Mouse (Mus musculus): Measurements from ENCODE around the gene Higd2a. TPM values are rescaled to one million over a fixed set of nuclear protein-coding genes. Genes with fewer than 3 reads are reported as not detected.

Gene Higd2a
- total RNA-seq, 1 experiment = 108 TPM

DNA sequence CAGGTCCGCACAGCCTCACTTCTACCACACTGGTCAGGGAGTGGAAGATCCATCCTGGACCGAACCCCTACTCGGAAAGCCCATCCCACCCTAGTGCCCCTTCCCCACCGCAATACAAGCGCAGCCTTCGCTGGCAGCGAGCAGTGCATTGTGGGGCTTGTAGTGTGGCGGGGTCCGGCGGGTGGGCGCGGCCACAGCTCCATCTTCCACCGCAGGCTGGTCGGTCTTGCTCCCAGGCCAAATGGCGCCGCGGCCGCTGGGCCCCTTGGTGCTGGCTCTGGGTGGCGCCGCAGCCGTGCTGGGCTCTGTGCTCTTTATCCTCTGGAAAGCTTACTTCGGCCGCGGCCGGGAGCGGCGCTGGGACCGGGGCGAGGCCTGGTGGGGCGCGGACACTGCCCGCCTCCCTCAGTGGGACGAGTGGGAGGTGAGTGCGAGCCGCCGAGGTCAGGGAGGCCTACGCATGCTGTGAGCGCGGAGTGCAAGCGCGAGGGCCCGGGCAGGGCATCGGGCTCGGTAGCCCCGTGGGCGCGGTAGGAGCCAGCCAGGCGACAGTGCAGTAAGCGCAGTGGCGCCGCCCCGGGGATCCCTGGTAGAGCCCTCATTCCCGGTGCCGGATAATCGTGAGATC, 15.0 kb upstream of the Higd2a start, which contains the start of gene Arl10:
Gene Arl10, plus strand, starts transcription at position 162 of the 628 bp plus-strand sequence.
- no peak for TF ChIP-seq ZNF384 (IDR thresholded peaks at IDR 0.05; ENCODE audit: low read depth, low read length)
- TF ChIP-seq HCFC1 (IDR thresholded peaks at IDR 0.05; ENCODE audit: borderline replicate concordance, insufficient read depth, low read length) = peak; percentile 89
- TF ChIP-seq CHD2 (IDR thresholded peaks at IDR 0.05; ENCODE audit: low read depth, low read length) = no peak
- Histone ChIP-seq H3K27ac (ENCODE audit: insufficient read depth, low read depth, low read length, poor library complexity, severe bottlenecking) (no peak within 1 kb of the TSS), H3K9ac (ENCODE audit: insufficient read depth, low read depth, low read length, poor library complexity, severe bottlenecking) (peak within 1 kb of the TSS; percentile 93), H3K4me1 (ENCODE audit: control insufficient read depth in 2 of 2, insufficient read depth in 2 of 2, low read length in 2 of 2, poor library complexity in 1 of 2) (peaks cover 2 to 9% of the 10 kb centered on the region in 2 experiments; a peak in 1 of 4 replicates), H3K36me3 (ENCODE audit: control insufficient read depth, insufficient read depth, low read length, poor library complexity, severe bottlenecking) (peaks cover 3% of the 10 kb centered on the region; the same call in 1 of the 2 replicates), H3K9me3 (ENCODE audit: control insufficient read depth, insufficient read depth, low read depth, low read length) (no peaks in the 10 kb centered on the region), H3K4me3 (ENCODE audit: insufficient read depth in 1 of 2, low read depth in 1 of 2, low read length in 2 of 2, poor library complexity in 1 of 2, severe bottlenecking in 1 of 2) (peak within 1 kb of the TSS; percentile 89 to 92)
- in situ Hi-C loops (cut with MboI; ENCODE audit: low sequenced_read_pairs in 2 of 2, unreplicated experiment in 2 of 2) = no loop called here
- DNase-seq (ENCODE audit: low read depth, low spot score) = no peak

DNA sequence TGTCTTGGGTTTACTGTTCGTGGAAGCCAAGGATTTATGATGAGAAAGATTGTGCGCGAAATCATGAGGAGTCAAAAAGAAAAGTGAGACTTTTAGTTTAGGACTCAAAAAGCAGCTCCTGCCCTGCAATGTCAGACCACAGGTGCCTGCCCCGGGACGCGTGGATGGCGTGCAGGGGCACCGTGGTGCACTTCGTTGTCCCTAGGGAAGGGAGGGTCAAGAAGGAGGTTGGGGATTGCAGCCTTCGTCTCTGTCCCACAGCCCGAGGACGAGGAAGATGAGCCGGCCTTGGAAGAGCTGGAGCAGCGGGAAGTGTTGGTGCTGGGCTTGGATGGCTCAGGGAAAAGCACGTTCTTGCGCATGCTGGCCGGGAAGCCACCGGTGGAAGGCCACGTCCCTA, 14.5 kb upstream of the Higd2a start:
- DNase-seq (ENCODE audit: low read depth, low spot score) = no peak
- Histone ChIP-seq H3K4me3 (ENCODE audit: insufficient read depth in 1 of 2, low read depth in 1 of 2, low read length in 2 of 2, poor library complexity in 1 of 2, severe bottlenecking in 1 of 2) (peak overlapping the region; percentile 89 to 92), H3K9me3 (ENCODE audit: control insufficient read depth, insufficient read depth, low read depth, low read length) (no peaks in the 10 kb centered on the region), H3K36me3 (ENCODE audit: control insufficient read depth, insufficient read depth, low read length, poor library complexity, severe bottlenecking) (peaks cover 3% of the 10 kb centered on the region; the same call in 1 of the 2 replicates), H3K9ac (ENCODE audit: insufficient read depth, low read depth, low read length, poor library complexity, severe bottlenecking) (peak overlapping the region; percentile 93), H3K4me1 (ENCODE audit: control insufficient read depth in 2 of 2, insufficient read depth in 2 of 2, low read length in 2 of 2, poor library complexity in 1 of 2) (peaks cover 2 to 9% of the 10 kb centered on the region in 2 experiments; a peak in 1 of 4 replicates), H3K27ac (ENCODE audit: insufficient read depth, low read depth, low read length, poor library complexity, severe bottlenecking) (no peak overlapping the region)
- no peak for TF ChIP-seq CHD2 (IDR thresholded peaks at IDR 0.05; ENCODE audit: low read depth, low read length)
- no peak for TF ChIP-seq ZNF384 (IDR thresholded peaks at IDR 0.05; ENCODE audit: low read depth, low read length)
- TF ChIP-seq MAFK (IDR thresholded peaks at IDR 0.05; ENCODE audit: insufficient read depth, low read depth, low read length) = no peak
- TF ChIP-seq ZC3H11A (IDR thresholded peaks at IDR 0.05; ENCODE audit: borderline replicate concordance, low read depth, low read length) = no peak
- no peak for TF ChIP-seq HCFC1 (IDR thresholded peaks at IDR 0.05; ENCODE audit: borderline replicate concordance, insufficient read depth, low read length)
- in situ Hi-C loops (cut with MboI; ENCODE audit: low sequenced_read_pairs in 2 of 2, unreplicated experiment in 2 of 2) = no loop called here

DNA sequence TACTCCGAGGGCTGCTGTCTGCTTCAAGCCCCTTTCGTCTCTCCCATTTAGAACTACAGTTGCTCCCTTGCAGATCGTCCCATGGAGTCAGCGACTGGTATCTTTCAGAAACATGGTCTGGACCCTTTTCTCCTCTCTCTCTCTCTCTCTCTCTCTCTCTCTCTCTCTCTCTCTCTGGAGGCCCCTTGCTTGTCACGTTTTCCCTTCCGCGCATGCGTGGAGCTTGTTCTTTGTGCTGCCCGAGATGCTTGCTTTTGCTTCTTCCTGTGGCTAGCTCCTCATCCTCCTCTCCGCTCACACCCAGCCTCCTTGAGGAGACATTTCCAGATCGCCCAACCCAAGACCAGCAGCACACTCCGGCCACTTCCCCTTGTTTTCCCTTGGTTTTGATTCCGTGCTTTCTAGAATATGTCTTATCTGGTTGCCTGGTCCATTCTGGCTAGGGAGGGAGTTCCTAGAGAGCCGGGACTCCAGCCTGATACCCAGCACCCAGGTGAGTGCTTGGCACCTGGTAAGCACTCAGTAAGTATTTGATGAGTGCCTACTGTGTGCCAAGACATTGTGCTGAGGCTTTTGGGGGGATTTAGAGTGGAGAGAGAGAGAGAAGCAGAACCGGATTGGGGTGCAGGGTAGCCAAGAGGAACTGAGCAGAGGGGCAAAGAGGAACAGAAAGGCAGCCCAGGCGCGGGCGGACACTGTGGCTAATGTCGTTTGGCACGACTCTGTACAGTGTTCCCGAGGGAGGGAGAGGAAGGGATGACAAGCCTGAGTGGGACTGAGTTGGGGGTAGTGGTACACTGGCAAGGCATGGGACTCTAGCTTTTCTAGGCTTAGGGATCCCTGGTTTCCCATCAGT, 12.1 kb upstream of the Higd2a start:
- no peak for DNase-seq (ENCODE audit: low read depth, low spot score)
- Histone ChIP-seq H3K36me3 (ENCODE audit: control insufficient read depth, insufficient read depth, low read length, poor library complexity, severe bottlenecking) (peaks cover 12% of the 10 kb centered on the region), H3K4me1 (ENCODE audit: control insufficient read depth in 2 of 2, insufficient read depth in 2 of 2, low read length in 2 of 2, poor library complexity in 1 of 2) (peaks cover 2 to 11% of the 10 kb centered on the region in 2 experiments; a peak in 1 of 4 replicates), H3K9ac (ENCODE audit: insufficient read depth, low read depth, low read length, poor library complexity, severe bottlenecking) (peak overlapping the region; percentile 11; the same call in 1 of the 2 replicates), H3K9me3 (ENCODE audit: control insufficient read depth, insufficient read depth, low read depth, low read length) (no peaks in the 10 kb centered on the region), H3K4me3 (ENCODE audit: insufficient read depth in 1 of 2, low read depth in 1 of 2, low read length in 2 of 2, poor library complexity in 1 of 2, severe bottlenecking in 1 of 2) (peak overlapping the region in 1 of 2 experiments; percentile 28; a peak in 2 of 4 replicates), H3K27ac (ENCODE audit: insufficient read depth, low read depth, low read length, poor library complexity, severe bottlenecking) (no peak overlapping the region)
- no peak for TF ChIP-seq MAFK (IDR thresholded peaks at IDR 0.05; ENCODE audit: insufficient read depth, low read depth, low read length)
- TF ChIP-seq HCFC1 (IDR thresholded peaks at IDR 0.05; ENCODE audit: borderline replicate concordance, insufficient read depth, low read length) = no peak
- TF ChIP-seq ZNF384 (IDR thresholded peaks at IDR 0.05; ENCODE audit: low read depth, low read length) = no peak
- no peak for TF ChIP-seq ZC3H11A (IDR thresholded peaks at IDR 0.05; ENCODE audit: borderline replicate concordance, low read depth, low read length)
- in situ Hi-C loops (cut with MboI; ENCODE audit: low sequenced_read_pairs in 2 of 2, unreplicated experiment in 2 of 2) = no loop called here

DNA sequence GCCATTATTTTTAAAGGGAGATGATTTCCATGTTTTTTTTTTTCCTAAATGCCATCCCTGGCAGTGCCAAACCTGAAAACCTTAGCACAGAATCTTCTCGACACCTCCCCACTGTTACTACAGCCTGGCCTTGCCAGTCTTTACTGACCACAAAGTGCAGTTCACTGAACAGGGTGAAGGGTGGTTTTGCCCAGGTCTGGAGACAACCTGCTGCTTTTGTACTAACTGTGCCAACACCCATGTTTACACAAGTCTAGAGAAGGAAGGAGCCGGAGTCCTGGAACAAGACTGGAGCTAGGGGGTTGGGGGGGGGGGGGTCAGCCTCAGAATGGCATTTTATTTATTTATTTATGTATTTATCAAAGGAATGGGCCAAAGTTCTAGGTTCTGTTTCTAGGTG, 8.6 kb upstream of the Higd2a start:
- TF ChIP-seq ZC3H11A (IDR thresholded peaks at IDR 0.05; ENCODE audit: borderline replicate concordance, low read depth, low read length) (no peak), MAFK (IDR thresholded peaks at IDR 0.05; ENCODE audit: insufficient read depth, low read depth, low read length) (no peak)
- in situ Hi-C loops (cut with MboI; ENCODE audit: low sequenced_read_pairs in 2 of 2, unreplicated experiment in 2 of 2) = no loop called here
- H3K36me3 ChIP-seq (ENCODE audit: control insufficient read depth, insufficient read depth, low read length, poor library complexity, severe bottlenecking) = peaks cover 42% of the 10 kb centered on the region

More for the DNA sequence above, 8.6 kb upstream of the Higd2a start:
- H3K4me1 ChIP-seq (ENCODE audit: control insufficient read depth in 2 of 2, insufficient read depth in 2 of 2, low read length in 2 of 2, poor library complexity in 1 of 2) = peaks cover 0 to 7% of the 10 kb centered on the region in 2 experiments; a peak in 1 of 4 replicates
- H3K9me3 ChIP-seq (ENCODE audit: control insufficient read depth, insufficient read depth, low read depth, low read length) = no peaks in the 10 kb centered on the region
- H3K27ac ChIP-seq (ENCODE audit: insufficient read depth, low read depth, low read length, poor library complexity, severe bottlenecking) = no peak overlapping the region
- no peak for DNase-seq (ENCODE audit: low read depth, low spot score)
- H3K4me3 ChIP-seq (ENCODE audit: insufficient read depth in 1 of 2, low read depth in 1 of 2, low read length in 2 of 2, poor library complexity in 1 of 2, severe bottlenecking in 1 of 2) = no peak overlapping the region
- no peak overlapping the region for H3K9ac ChIP-seq (ENCODE audit: insufficient read depth, low read depth, low read length, poor library complexity, severe bottlenecking)
